Mouse (Mus musculus) neural tube, embryonic 14.5 days (tissue): Measurements from ENCODE around the gene Adal. TPM values are rescaled to one million over a fixed set of nuclear protein-coding genes. Genes with fewer than 3 reads are reported as not detected.
A peak's percentile ranks its signal among the peaks of the same experiment; 100 is the strongest.

Experiments
- ATAC-seq: fragments of 200-750 bp; cut with Nextera tagmentation; 2 replicates; pipeline ENCODE4 v1.8.0; 2017; ENCODE audit warnings: low read depth, mild to moderate bottlenecking, moderate TSS enrichment, moderate library complexity
- H3K27ac ChIP-seq: fragments of 300-500 bp; sonication (generic); 2 replicates; pipeline ENCODE4 v1.5.1; 2014; ENCODE audit warnings: low read depth, mild to moderate bottlenecking, control low read depth, low read length, moderate library complexity, mixed read lengths
- H3K27me3 ChIP-seq: fragments of 300-500 bp; sonication (generic); 2 replicates; pipeline ENCODE4 v1.6.1; 2014; ENCODE audit warnings: low read length; ENCODE audit not compliant: control insufficient read depth, insufficient read depth
- H3K36me3 ChIP-seq: fragments of 300-500 bp; sonication (generic); 2 replicates; pipeline ENCODE4 v1.6.1; 2014; ENCODE audit warnings: low read length, mixed read lengths; ENCODE audit not compliant: control insufficient read depth, insufficient read depth
- H3K4me1 ChIP-seq: fragments of 300-500 bp; sonication (generic); 2 replicates; pipeline ENCODE4 v1.6.1; 2014; ENCODE audit warnings: low read length; ENCODE audit not compliant: control insufficient read depth, insufficient read depth
- H3K4me2 ChIP-seq: fragments of 300-500 bp; sonication (generic); 2 replicates; pipeline ENCODE4 v1.6.1; 2014; ENCODE audit warnings: mild to moderate bottlenecking, low read depth, low read length, control low read depth
- H3K4me3 ChIP-seq: fragments of 300-500 bp; sonication (generic); 2 replicates; pipeline ENCODE4 v1.5.1; 2014; ENCODE audit warnings: low read depth, low read length, control low read depth, mixed read lengths
- H3K9ac ChIP-seq: fragments of 300-500 bp; sonication (generic); replicated peaks from 2 replicates; pipeline ENCODE4 v1.6.1; 2014; ENCODE audit warnings: low read depth, mild to moderate bottlenecking, control low read depth, low read length, mixed read lengths
- H3K9me3 ChIP-seq: fragments of 300-500 bp; sonication (generic); 2 replicates; pipeline ENCODE4 v1.6.1; 2016; ENCODE audit warnings: low read length; ENCODE audit not compliant: control insufficient read depth
- WGBS: fragments of 180-500 bp; shearing (Covaris S2); extraction: QIAGEN DNeasy Blood & Tissue Kit; methylation state at CpG from one replicate; pipeline ENCODE4 v1.1.7; 2014; 5-methylcytosine and 5-hydroxymethylcytosine counted together
- polyA plus RNA-seq: library from polyadenylated mRNA; unstranded; fragments of >200 nt; fragmentation: Nextera tagmentation; extraction: Ambion mirVana; gene quantifications from 2 replicates; pipeline ENCODE4 v1.2.1, GENCODE M21; 2014

The Adal gene
- polyA plus RNA-seq, 1 experiment from 2014 or later, result 33.0 TPM

DNA sequence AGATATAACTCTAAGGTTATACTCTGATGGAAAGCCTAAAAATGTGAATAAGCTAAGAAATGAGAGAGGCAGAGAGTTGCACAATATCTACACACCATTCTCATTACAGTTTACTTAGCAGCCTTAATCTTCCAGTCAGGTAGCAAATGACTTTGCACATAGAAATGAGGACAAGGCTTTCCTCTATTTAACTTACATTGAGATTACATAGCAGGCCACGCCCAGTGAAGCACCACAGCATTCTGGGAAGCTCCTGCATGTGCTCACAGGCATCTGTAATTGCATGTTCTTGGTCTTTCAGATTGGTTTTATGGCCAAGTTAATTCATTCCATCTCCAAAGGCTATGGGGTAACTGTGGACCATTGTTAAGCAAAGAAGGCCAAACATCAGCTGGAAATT is 7.4 kb upstream of the Adal start:
- no peaks in the 10 kb centered on the region for H3K27me3 ChIP-seq
- H3K9ac ChIP-seq, result no peak overlapping the region
- no peaks in the 10 kb centered on the region for H3K9me3 ChIP-seq
- WGBS, result 65% methylated on average over 1 of the region's 1 CpGs
- no peak overlapping the region for H3K4me3 ChIP-seq
- no peak for ATAC-seq
- H3K27ac ChIP-seq, result no peak overlapping the region
- H3K36me3 ChIP-seq, result no peaks in the 10 kb centered on the region
- H3K4me2 ChIP-seq, result no peak overlapping the region
- H3K4me1 ChIP-seq, result no peaks in the 10 kb centered on the region; the same call in 1 of the 2 replicates

DNA sequence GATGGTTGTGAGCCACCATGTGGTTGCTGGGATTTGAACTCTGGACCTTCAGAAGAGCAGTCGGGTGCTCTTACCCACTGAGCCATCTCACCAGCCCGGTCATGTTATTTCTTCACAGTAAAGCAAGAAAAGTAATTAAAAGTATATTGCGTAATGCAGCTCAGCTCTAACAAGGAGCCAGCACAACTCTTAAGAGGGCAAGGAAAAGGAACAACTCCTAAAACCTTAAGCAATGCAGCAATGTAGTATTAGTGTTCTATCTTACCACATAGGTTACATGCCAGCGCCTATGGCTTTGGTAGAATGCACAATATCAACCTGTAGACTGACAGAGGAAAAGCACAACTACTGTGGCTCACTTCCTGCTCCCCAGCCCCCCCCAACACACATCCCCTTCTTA is 2.9 kb upstream of the Adal start:
- no peak for ATAC-seq

DNA sequence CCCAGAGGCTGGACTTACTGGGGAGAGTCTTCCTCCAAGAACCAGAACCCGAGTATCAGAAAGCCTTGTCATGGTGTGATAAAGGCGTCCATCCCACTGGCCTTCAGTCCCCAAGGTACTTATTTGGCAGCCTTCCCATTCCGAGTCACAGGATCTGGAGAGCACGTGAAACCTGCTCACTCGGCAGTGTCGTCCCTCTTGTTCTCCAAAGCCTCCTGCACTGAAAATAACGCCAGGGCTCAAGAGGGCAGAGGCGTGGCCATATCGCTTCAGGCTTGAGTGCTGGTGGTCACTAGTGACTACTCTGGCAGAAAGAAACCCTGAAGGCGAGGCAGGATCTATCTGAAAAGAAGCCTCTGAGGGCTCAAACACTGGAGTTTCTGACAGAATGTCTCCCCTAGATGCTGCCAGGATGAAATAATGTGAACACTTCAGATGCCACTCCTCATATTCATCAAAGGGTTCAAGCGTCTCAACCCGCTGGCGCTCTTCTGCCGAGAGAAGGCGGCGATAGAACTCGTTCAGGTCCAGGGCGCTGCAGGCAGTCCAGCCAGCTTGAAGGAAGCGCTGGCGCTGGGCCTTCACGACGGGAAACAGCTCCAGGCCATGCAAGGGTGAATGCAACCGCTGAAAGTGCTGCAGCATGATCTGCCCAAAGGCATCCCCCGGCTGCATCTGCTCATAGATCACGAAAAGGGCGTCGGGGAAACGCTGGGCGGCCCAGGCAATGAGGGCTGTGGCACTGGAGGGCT is 786 bp upstream of the Adal start:
- peak overlapping the region; percentile 99 for H3K27ac ChIP-seq
- peak overlapping the region; percentile 63 for H3K4me3 ChIP-seq

More for the DNA sequence above, 2.9 kb upstream of the Adal start:
- H3K27ac ChIP-seq, result no peak overlapping the region
- no peaks in the 10 kb centered on the region for H3K9me3 ChIP-seq
- no peak overlapping the region for H3K4me3 ChIP-seq
- H3K4me2 ChIP-seq, result no peak overlapping the region
- 0 out of 2 replicates have a peak, but pooled peaks cover 4% of the 10 kb centered on the region for H3K36me3 ChIP-seq
- H3K9ac ChIP-seq, result no peak overlapping the region
- WGBS, result 98% methylated on average over 4 of the region's 4 CpGs
- peaks cover 20% of the 10 kb centered on the region for H3K4me1 ChIP-seq
- H3K27me3 ChIP-seq, result no peaks in the 10 kb centered on the region

DNA sequence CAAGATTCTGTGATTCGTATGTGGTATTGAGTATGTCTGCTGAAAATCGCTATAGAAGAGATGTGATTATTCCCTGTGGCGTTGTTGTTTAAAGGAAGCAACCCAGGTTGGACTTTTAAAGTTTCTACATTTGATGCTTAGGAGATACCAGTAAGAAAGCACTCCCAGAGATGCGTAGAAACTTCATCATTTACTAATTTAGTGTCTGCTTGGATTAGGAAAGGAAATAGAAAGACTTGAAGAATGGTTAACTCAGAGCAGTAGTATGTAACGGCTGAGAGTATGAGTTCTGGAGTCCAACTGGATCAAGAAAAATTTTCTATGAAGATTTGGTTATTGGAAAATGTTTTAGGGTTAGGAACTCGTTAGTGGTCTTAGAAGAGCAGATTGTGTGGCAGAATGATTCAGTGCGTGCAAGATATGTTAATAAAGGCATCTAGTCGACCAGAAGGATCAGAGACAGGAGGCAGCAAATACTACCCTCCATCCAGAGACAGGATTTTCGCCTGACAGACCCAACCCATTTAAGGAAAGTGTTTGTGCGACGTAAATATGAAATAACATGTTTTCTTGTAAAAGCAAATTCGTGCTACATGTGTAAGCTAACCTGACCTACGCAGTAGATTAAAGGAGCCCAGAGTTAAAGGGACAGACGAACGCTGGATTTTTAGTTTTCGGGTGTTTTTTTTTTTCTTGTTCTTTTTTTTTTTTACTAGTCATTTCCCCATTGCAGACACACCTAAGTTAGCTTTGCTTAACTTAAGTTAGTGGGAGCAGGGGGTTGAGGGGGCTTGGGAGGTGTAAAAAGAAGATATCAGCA is 1.2 kb downstream of the Adal start:
- peak overlapping the region; percentile 63 for H3K4me3 ChIP-seq
- peak overlapping the region; percentile 99 for H3K27ac ChIP-seq
- no peaks in the 10 kb centered on the region for H3K27me3 ChIP-seq
- WGBS, result 74% methylated on average over 16 of the region's 16 CpGs
- H3K9me3 ChIP-seq, result no peaks in the 10 kb centered on the region
- H3K36me3 ChIP-seq, result peaks cover 8% of the 10 kb centered on the region; the same call in 1 of the 2 replicates
- ATAC-seq, result no peak
- peaks cover 20% of the 10 kb centered on the region for H3K4me1 ChIP-seq
- peak overlapping the region; percentile 86 for H3K9ac ChIP-seq
- peak overlapping the region; percentile 82 for H3K4me2 ChIP-seq

More for the DNA sequence above, 786 bp upstream of the Adal start:
- Histone ChIP-seq H3K27me3 (no peaks in the 10 kb centered on the region), H3K9me3 (no peaks in the 10 kb centered on the region), H3K4me2 (peak overlapping the region; percentile 82), H3K4me1 (peaks cover 20% of the 10 kb centered on the region), H3K9ac (peak overlapping the region; percentile 86), H3K36me3 (0 out of 2 replicates have a peak, but pooled peaks cover 7% of the 10 kb centered on the region)
- no peak for ATAC-seq
- WGBS, result 47% methylated on average over 29 of the region's 29 CpGs

DNA sequence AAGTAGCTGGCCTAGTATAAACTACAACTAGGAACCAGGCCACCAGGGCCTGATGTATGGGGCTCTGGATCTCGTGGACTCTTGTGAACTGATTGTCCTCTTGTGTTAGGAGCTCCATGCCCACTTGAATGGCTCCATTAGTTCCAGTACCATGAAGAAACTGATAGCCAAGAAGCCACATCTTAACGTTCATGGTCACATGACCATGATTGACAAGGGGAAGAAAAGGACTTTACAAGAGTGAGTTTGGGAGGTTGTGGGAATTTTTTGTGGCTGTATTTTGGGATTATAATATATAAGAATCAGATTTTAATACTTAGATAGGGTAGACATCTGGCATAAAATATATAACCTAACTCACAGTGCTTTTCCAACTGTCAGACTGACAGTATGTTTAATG is 2.2 kb downstream of the Adal start:
- Histone ChIP-seq H3K9me3 (no peaks in the 10 kb centered on the region), H3K4me1 (peaks cover 20% of the 10 kb centered on the region), H3K9ac (no peak overlapping the region), H3K27me3 (no peaks in the 10 kb centered on the region), H3K4me3 (no peak overlapping the region), H3K36me3 (peaks cover 11% of the 10 kb centered on the region; the same call in 1 of the 2 replicates), H3K27ac (no peak overlapping the region), H3K4me2 (no peak overlapping the region)
- ATAC-seq, result no peak
- WGBS, result 48% methylated on average over 2 of the region's 2 CpGs

- Histone ChIP-seq H3K27ac (no peak overlapping the region), H3K36me3 (peaks cover 14% of the 10 kb centered on the region; the same call in 1 of the 2 replicates), H3K9me3 (no peaks in the 10 kb centered on the region), H3K27me3 (no peaks in the 10 kb centered on the region), H3K4me3 (no peak overlapping the region), H3K9ac (no peak overlapping the region), H3K4me1 (no peaks in the 10 kb centered on the region), H3K4me2 (no peak overlapping the region)
- no peak for ATAC-seq
- WGBS, result 89% methylated on average over 5 of the region's 5 CpGs
Measured at GRCm38 (mm10) chr2:121149679-121150078, 9.5 kb downstream of the Adal start.

DNA sequence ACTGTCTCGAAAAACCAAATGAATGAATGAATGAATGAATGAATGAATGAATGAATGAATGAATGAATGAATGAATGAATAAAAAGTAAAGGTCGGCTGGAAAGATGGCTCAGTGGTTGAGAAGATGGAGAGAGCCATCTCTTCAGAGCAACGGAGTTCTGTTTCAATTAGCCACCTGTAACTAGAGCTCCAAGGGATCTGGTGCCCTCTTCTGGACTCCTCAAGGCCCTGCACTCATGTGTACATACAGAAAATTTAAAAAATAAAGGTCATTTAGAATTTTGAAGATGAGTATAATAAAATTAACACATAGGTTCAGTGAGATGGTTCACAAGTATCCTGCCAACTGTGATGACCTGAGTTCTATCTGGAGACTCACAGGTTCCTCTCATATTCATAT is 12.9 kb downstream of the Adal start:
- 91% methylated on average over 3 of the region's 3 CpGs for WGBS
- no peak overlapping the region for H3K9ac ChIP-seq
- H3K4me3 ChIP-seq, result no peak overlapping the region
- no peak overlapping the region for H3K27ac ChIP-seq
- no peak for ATAC-seq
- no peaks in the 10 kb centered on the region for H3K4me1 ChIP-seq
- no peaks in the 10 kb centered on the region for H3K27me3 ChIP-seq
- H3K9me3 ChIP-seq, result no peaks in the 10 kb centered on the region
- peaks cover 14% of the 10 kb centered on the region; the same call in 1 of the 2 replicates for H3K36me3 ChIP-seq
- no peak overlapping the region for H3K4me2 ChIP-seq

- Histone ChIP-seq H3K36me3 (peaks cover 16% of the 10 kb centered on the region; the same call in 1 of the 2 replicates), H3K4me3 (peak overlapping the region; percentile 89), H3K9ac (peak overlapping the region; percentile 77; the same call in 1 of the 2 replicates), H3K27ac (no peak overlapping the region), H3K4me2 (peak overlapping the region; percentile 92), H3K27me3 (no peaks in the 10 kb centered on the region), H3K9me3 (no peaks in the 10 kb centered on the region), H3K4me1 (peaks cover 24% of the 10 kb centered on the region)
- ATAC-seq, result no peak
- WGBS, result 42% methylated on average over 4 of the region's 4 CpGs
Measured at GRCm38 (mm10) chr2:121169173-121169572, 28.9 kb downstream of the Adal start.

GRCm38 (mm10) chr2:121169902-121170301 is 29.7 kb downstream of the Adal start:
- ATAC-seq, result no peak
- H3K9ac ChIP-seq, result peak overlapping the region; percentile 77; the same call in 1 of the 2 replicates
- H3K4me3 ChIP-seq, result peak overlapping the region; percentile 89
- H3K9me3 ChIP-seq, result no peaks in the 10 kb centered on the region
- H3K4me1 ChIP-seq, result peaks cover 24% of the 10 kb centered on the region
- 6% methylated on average over 9 of the region's 9 CpGs for WGBS
- peak overlapping the region; percentile 92 for H3K4me2 ChIP-seq
- no peaks in the 10 kb centered on the region for H3K27me3 ChIP-seq
- H3K27ac ChIP-seq, result no peak overlapping the region
- H3K36me3 ChIP-seq, result peaks cover 20% of the 10 kb centered on the region; the same call in 1 of the 2 replicates
